Comparison of ENCODE assay signal across 24 mouse cellular contexts in genomic region chr10:17552277-17552676, GRCm38 (mm10).
DNase-seq lines count a peak whose midpoint lies in the region; ATAC-seq and TF ChIP-seq lines count a peak whose summit lies in the region.
"Had no signal": no experiment of that assay in that cellular context is flagged by ENCODE, and none has a peak within 500 bp of the region (broad histone marks: within the 10 kb centered on the region; RNA-seq: fewer than 3 reads in every experiment).

No protein-coding gene starts in this region.

- DNase-seq in liver, adult 2 months (ENCODE audit: extremely low read depth, low read depth, low spot score) = peak; percentile 87
- DNase-seq in liver, embryonic 11.5 days (ENCODE audit: low spot score) = no peak
- peak; percentile 77 for DNase-seq in fat pad, adult 2 months (ENCODE audit: extremely low read depth, low read depth, low spot score)
- DNase-seq in thymus, postnatal 14 days = no peak
- DNase-seq: adrenal gland, adult 2 months; adrenal gland, postnatal 14 days; cerebellum, adult 11 months; cerebellum, adult 2 months; cerebellum, adult 9-11 months; cerebellum, postnatal 25 days; gastrocnemius, postnatal 10 days; gastrocnemius, postnatal 36 days had no signal

- H3K27ac ChIP-seq in liver, adult 2 months (replicated peaks; ENCODE audit: insufficient read depth, low read depth, low read length) = peak overlapping the region; percentile 69
- no peak overlapping the region for H3K27ac ChIP-seq in liver, embryonic 11.5 days (ENCODE audit: low read depth, low read length)
- no peak overlapping the region for H3K27ac ChIP-seq in hindbrain, embryonic 13.5 days
- H3K27ac ChIP-seq: embryonic facial prominence, embryonic 12.5 days; embryonic facial prominence, embryonic 15.5 days; forebrain, embryonic 10.5 days; forebrain, embryonic 13.5 days; hindbrain, embryonic 12.5 days; intestine, embryonic 15.5 days had no signal

- no peak overlapping the region for H3K9ac ChIP-seq in liver, adult 2 months (ENCODE audit: low read depth, low read length)
- H3K9ac ChIP-seq in liver, embryonic 11.5 days (ENCODE audit: low read depth, low read length) = no peak overlapping the region
- H3K9ac ChIP-seq in hindbrain, embryonic 13.5 days = no peak overlapping the region
- H3K9ac ChIP-seq: embryonic facial prominence, embryonic 12.5 days; embryonic facial prominence, embryonic 15.5 days; forebrain, embryonic 13.5 days; hindbrain, embryonic 12.5 days; intestine, embryonic 15.5 days had no signal

- H3K9me3 ChIP-seq in liver, embryonic 11.5 days (ENCODE audit: control insufficient read depth, low read length) = no peaks in the 10 kb centered on the region
- H3K9me3 ChIP-seq in hindbrain, embryonic 13.5 days = no peaks in the 10 kb centered on the region
- H3K9me3 ChIP-seq: embryonic facial prominence, embryonic 12.5 days; embryonic facial prominence, embryonic 15.5 days; forebrain, embryonic 10.5 days; forebrain, embryonic 13.5 days; hindbrain, embryonic 12.5 days; intestine, embryonic 15.5 days had no signal

- H3K27me3 ChIP-seq in liver, adult 2 months (ENCODE audit: control insufficient read depth, insufficient read depth, low read length) = no peaks in the 10 kb centered on the region
- H3K27me3 ChIP-seq in liver, embryonic 11.5 days (replicated peaks; ENCODE audit: control insufficient read depth, insufficient read depth, low read length) = no peaks in the 10 kb centered on the region
- no peaks in the 10 kb centered on the region for H3K27me3 ChIP-seq in C2C12 (ENCODE audit: control insufficient read depth, insufficient read depth, insufficient read length)
- no peaks in the 10 kb centered on the region for H3K27me3 ChIP-seq in hindbrain, embryonic 13.5 days
- H3K27me3 ChIP-seq: embryonic facial prominence, embryonic 12.5 days; embryonic facial prominence, embryonic 15.5 days; forebrain, embryonic 13.5 days; hindbrain, embryonic 12.5 days; intestine, embryonic 15.5 days; Patski had no signal

- no peak for TF ChIP-seq POLR2A in liver, adult 2 months (IDR thresholded peaks at IDR 0.05; ENCODE audit: extremely low read depth, insufficient read depth, low read length)

- no peaks in the 10 kb centered on the region for H3K36me3 ChIP-seq in liver, adult 2 months (ENCODE audit: control insufficient read depth, insufficient read depth, low read length)
- H3K36me3 ChIP-seq in liver, embryonic 11.5 days (ENCODE audit: control insufficient read depth, insufficient read depth, low read length) = no peaks in the 10 kb centered on the region
- no peaks in the 10 kb centered on the region for H3K36me3 ChIP-seq in C2C12 (ENCODE audit: control insufficient read depth, insufficient read depth)
- H3K36me3 ChIP-seq in hindbrain, embryonic 13.5 days = no peaks in the 10 kb centered on the region
- H3K36me3 ChIP-seq: embryonic facial prominence, embryonic 12.5 days; embryonic facial prominence, embryonic 15.5 days; forebrain, embryonic 10.5 days; hindbrain, embryonic 12.5 days; intestine, embryonic 15.5 days had no signal

- no peak overlapping the region for H3ac ChIP-seq in C2C12 (ENCODE audit: control insufficient read depth, insufficient read length, low read depth)

- H3K79me3 ChIP-seq in C2C12 (ENCODE audit: low read depth) = no peaks in the 10 kb centered on the region

- ATAC-seq in liver, embryonic 11.5 days (replicated peaks; ENCODE audit: low FRiP score) = no peak
- ATAC-seq in hindbrain, embryonic 13.5 days (ENCODE audit: low FRiP score) = no peak
- ATAC-seq: forebrain, embryonic 13.5 days; forebrain, embryonic 16.5 days; hindbrain, embryonic 16.5 days; intestine, embryonic 15.5 days; Patski had no signal

- peaks cover 3% of the 10 kb centered on the region for H3K4me1 ChIP-seq in liver, adult 2 months (ENCODE audit: control insufficient read depth, insufficient read depth, low read length)
- H3K4me1 ChIP-seq in liver, embryonic 11.5 days (replicated peaks; ENCODE audit: control insufficient read depth, insufficient read depth, low read length) = peaks cover 3% of the 10 kb centered on the region; the same call in 1 of the 2 replicates
- no peaks in the 10 kb centered on the region for H3K4me1 ChIP-seq in hindbrain, embryonic 13.5 days (replicated peaks)
- H3K4me1 ChIP-seq: embryonic facial prominence, embryonic 12.5 days; embryonic facial prominence, embryonic 15.5 days; forebrain, embryonic 10.5 days; forebrain, embryonic 13.5 days; hindbrain, embryonic 12.5 days; intestine, embryonic 15.5 days had no signal

- no peak for TF ChIP-seq CTCF in liver, adult 2 months (IDR thresholded peaks at IDR 0.05; ENCODE audit: low read depth, low read length)
- no peak for TF ChIP-seq CTCF in C2C12 (IDR thresholded peaks at IDR 0.05; ENCODE audit: control insufficient read depth, insufficient read depth, insufficient read length)

- H3K79me2 ChIP-seq in liver, adult 2 months (ENCODE audit: control insufficient read depth, insufficient read depth, low read length) = no peaks in the 10 kb centered on the region
- H3K79me2 ChIP-seq in C2C12 (ENCODE audit: control insufficient read depth, insufficient read depth) = no peaks in the 10 kb centered on the region

- H3K4me2 ChIP-seq in liver, embryonic 11.5 days = no peak overlapping the region
- H3K4me2 ChIP-seq in hindbrain, embryonic 13.5 days = no peak overlapping the region
- H3K4me2 ChIP-seq: embryonic facial prominence, embryonic 12.5 days; embryonic facial prominence, embryonic 15.5 days; forebrain, embryonic 13.5 days; heart, embryonic 11.5 days; hindbrain, embryonic 12.5 days; intestine, embryonic 15.5 days had no signal

- no peak overlapping the region for H3K4me3 ChIP-seq in liver, adult 2 months (ENCODE audit: insufficient read depth, low read depth, low read length)
- no peak overlapping the region for H3K4me3 ChIP-seq in liver, embryonic 11.5 days (ENCODE audit: low read depth, low read length)
- no peak overlapping the region for H3K4me3 ChIP-seq in C2C12 (ENCODE audit: insufficient read depth, poor library complexity, severe bottlenecking)
- no peak overlapping the region for H3K4me3 ChIP-seq in hindbrain, embryonic 13.5 days
- H3K4me3 ChIP-seq: embryonic facial prominence, embryonic 12.5 days; embryonic facial prominence, embryonic 15.5 days; forebrain, embryonic 10.5 days; forebrain, embryonic 13.5 days; hindbrain, embryonic 12.5 days; intestine, embryonic 15.5 days had no signal

TF ChIP-seq in C2C12, 6 proteins besides CTCF, POLR2A, EP300 and RAD21:
- no peak for TF ChIP-seq USF1 (IDR thresholded peaks at IDR 0.05; ENCODE audit: low read depth)
- TF ChIP-seq MYOG (IDR thresholded peaks at IDR 0.05; ENCODE audit: control insufficient read depth, extremely low read depth, insufficient read length) = no peak
- TF ChIP-seq FOSL1 (IDR thresholded peaks at IDR 0.05; ENCODE audit: insufficient read depth, low read length, poor library complexity, severe bottlenecking) = no peak
- peak; percentile 50 for TF ChIP-seq CEBPB (IDR thresholded peaks at IDR 0.05; ENCODE audit: low read depth)
- TF ChIP-seq MYOD1 (IDR thresholded peaks at IDR 0.05; ENCODE audit: control insufficient read depth, insufficient read length, low read depth) = no peak
- TF ChIP-seq MAX (IDR thresholded peaks at IDR 0.05) = no peak

Comparison
In these comparisons a context has a peak if more than half of its experiments do, and no peak if none do; other contexts are left out.
1. DNase-seq: peak in liver, adult 2 months (single experiment) and fat pad, adult 2 months (single experiment); none in liver, embryonic 11.5 days (single experiment) and thymus, postnatal 14 days (single experiment).